Comparison of ENCODE assay signal across 8 mouse cellular contexts in genomic region chr4:95048731-95049100, GRCm38 (mm10). TPM values are rescaled to one million over a fixed set of nuclear protein-coding genes. Genes with fewer than 3 reads are reported as not detected.
DNase-seq lines count a peak whose midpoint lies in the region; ATAC-seq and TF ChIP-seq lines count a peak whose summit lies in the region.

No protein-coding gene starts in this region.

- H3K9ac ChIP-seq in midbrain, embryonic 15.5 days = no peak overlapping the region

- peak overlapping the region; percentile 90 for H3K4me2 ChIP-seq in midbrain, embryonic 15.5 days

- peaks cover 26% of the 10 kb centered on the region for H3K4me1 ChIP-seq in embryonic facial prominence, embryonic 10.5 days
- H3K4me1 ChIP-seq in hindbrain, embryonic 10.5 days (replicated peaks) = peaks cover 32% of the 10 kb centered on the region
- peaks cover 30% of the 10 kb centered on the region for H3K4me1 ChIP-seq in midbrain, embryonic 15.5 days

- 76% methylated on average over 4 of the region's 4 CpGs for WGBS in embryonic facial prominence, embryonic 10.5 days
- 79% methylated on average over 4 of the region's 4 CpGs for WGBS in hindbrain, embryonic 10.5 days
- WGBS in midbrain, embryonic 15.5 days = 71% methylated on average over 4 of the region's 4 CpGs

- 0 out of 2 replicates have a peak, but pooled peaks cover 4% of the 10 kb centered on the region for H3K36me3 ChIP-seq in embryonic facial prominence, embryonic 10.5 days (replicated peaks)
- H3K36me3 ChIP-seq in hindbrain, embryonic 10.5 days = no peaks in the 10 kb centered on the region
- no peaks in the 10 kb centered on the region for H3K36me3 ChIP-seq in midbrain, embryonic 15.5 days (replicated peaks)

- 0 out of 2 replicates have a peak, but pooled peaks cover 5% of the 10 kb centered on the region for H3K27me3 ChIP-seq in embryonic facial prominence, embryonic 10.5 days (replicated peaks; ENCODE audit: low read depth, poor library complexity, severe bottlenecking)
- no peaks in the 10 kb centered on the region for H3K27me3 ChIP-seq in hindbrain, embryonic 10.5 days (ENCODE audit: insufficient read depth, poor library complexity, severe bottlenecking)
- H3K27me3 ChIP-seq in midbrain, embryonic 15.5 days (replicated peaks) = no peaks in the 10 kb centered on the region

- TF ChIP-seq CTCF in layer of hippocampus, adult 2 months (conservative IDR thresholded peaks at IDR 0.05) = no peak

- DNase-seq in layer of hippocampus, adult 2 months (ENCODE audit: low spot score in 2 of 2) = no peak
- no peak for DNase-seq in layer of hippocampus, postnatal 14 days (ENCODE audit: low spot score in 2 of 2)
- DNase-seq in embryonic facial prominence, embryonic 10.5 days (ENCODE audit: low spot score) = no peak
- no peak for DNase-seq in hindbrain, embryonic 10.5 days (ENCODE audit: low spot score)
- DNase-seq in ovary, postnatal 14 days (ENCODE audit: low spot score) = no peak
- DNase-seq in thymus, postnatal 14 days = no peak
- no peak for DNase-seq in layer of hippocampus, adult 9-11 months

- no peak for ATAC-seq in midbrain, embryonic 15.5 days (replicated peaks)

- H3K4me3 ChIP-seq in layer of hippocampus, adult 2 months = peak overlapping the region; percentile 86
- H3K4me3 ChIP-seq in embryonic facial prominence, embryonic 10.5 days = peak overlapping the region; percentile 89
- H3K4me3 ChIP-seq in hindbrain, embryonic 10.5 days = peak overlapping the region; percentile 86
- H3K4me3 ChIP-seq in midbrain, embryonic 15.5 days = peak overlapping the region; percentile 56; the same call in 1 of the 2 replicates

- H3K27ac ChIP-seq in layer of hippocampus, adult 2 months = 0 out of 2 replicates have a peak overlapping the region, but pooled peaks have one; percentile 98
- no peak overlapping the region for H3K27ac ChIP-seq in embryonic facial prominence, embryonic 10.5 days (replicated peaks)
- H3K27ac ChIP-seq in hindbrain, embryonic 10.5 days = no peak overlapping the region
- no peak overlapping the region for H3K27ac ChIP-seq in midbrain, embryonic 15.5 days

- no peaks in the 10 kb centered on the region for H3K9me3 ChIP-seq in embryonic facial prominence, embryonic 10.5 days
- H3K9me3 ChIP-seq in hindbrain, embryonic 10.5 days = no peaks in the 10 kb centered on the region
- no peaks in the 10 kb centered on the region for H3K9me3 ChIP-seq in midbrain, embryonic 15.5 days

RNA-seq across cellular contexts. Expression of gene Jun, which starts 3.3 kb away (rescaled TPM):
- 100 to 1,000 TPM in 1 of 2 experiments, 10 to 100 TPM in 1; 98.7 to 101 TPM for total RNA-seq in layer of hippocampus, adult 2 months (2021)
- 10 to 100 TPM; 70.6 to 72.1 TPM for total RNA-seq in layer of hippocampus, postnatal 14 days (2021)
- 69.8 and 78.0 TPM in 2 replicates for polyA plus RNA-seq in embryonic facial prominence, embryonic 10.5 days (2016; fragmentation: Nextera tagmentation; extraction: Ambion mirVana)
- polyA plus RNA-seq in hindbrain, embryonic 10.5 days (2016; fragmentation: Nextera tagmentation; extraction: Ambion mirVana) = 63.7 and 64.6 TPM in 2 replicates
- polyA plus RNA-seq in midbrain, embryonic 15.5 days (2015; fragmentation: Nextera tagmentation; extraction: Ambion mirVana) = 49.9 and 53.9 TPM in 2 replicates
